Mouse (Mus musculus) midbrain, embryonic 12.5 days (tissue): ENCODE results near the gene Ppbp. TPM values are rescaled to one million over a fixed set of nuclear protein-coding genes. Genes with fewer than 3 reads are reported as not detected.
A peak's percentile ranks its signal among the peaks of the same experiment; 100 is the strongest.

Experiments
- ATAC-seq: fragments of 200-750 bp; cut with Nextera tagmentation; 2 replicates; pipeline ENCODE4 v1.8.0; 2017; ENCODE audit warnings: low read depth, moderate TSS enrichment, moderate library complexity; ENCODE audit not compliant: low FRiP score
- H3K27ac ChIP-seq: fragments of 300-500 bp; sonication (generic); replicated peaks from 2 replicates; pipeline ENCODE4 v1.5.1; 2016; ENCODE audit warnings: mild to moderate bottlenecking
- H3K27me3 ChIP-seq: fragments of 300-500 bp; sonication (generic); 2 replicates; pipeline ENCODE4 v1.6.1; 2016; ENCODE audit warnings: mild to moderate bottlenecking
- H3K36me3 ChIP-seq: fragments of 300-500 bp; sonication (generic); 2 replicates; pipeline ENCODE4 v1.6.1; 2016
- H3K4me1 ChIP-seq: fragments of 300-500 bp; sonication (generic); 2 replicates; pipeline ENCODE4 v1.6.1; 2016
- H3K4me2 ChIP-seq: fragments of 300-500 bp; sonication (generic); replicated peaks from 2 replicates; pipeline ENCODE4 v1.6.1; 2016; ENCODE audit warnings: mild to moderate bottlenecking, moderate library complexity
- H3K4me3 ChIP-seq: fragments of 300-500 bp; sonication (generic); 2 replicates; pipeline ENCODE4 v1.5.1; 2016; ENCODE audit warnings: mild to moderate bottlenecking
- H3K9ac ChIP-seq: fragments of 300-500 bp; sonication (generic); replicated peaks from 2 replicates; pipeline ENCODE4 v1.6.1; 2016; ENCODE audit warnings: mild to moderate bottlenecking, moderate library complexity
- H3K9me3 ChIP-seq: fragments of 300-500 bp; sonication (generic); 2 replicates; pipeline ENCODE4 v1.6.1; 2016; ENCODE audit warnings: mild to moderate bottlenecking
- WGBS: fragments of 180-500 bp; shearing (Covaris S2); methylation state at CpG from one replicate; pipeline ENCODE4 v1.1.7; 2016; 5-methylcytosine and 5-hydroxymethylcytosine counted together
- polyA plus RNA-seq: library from polyadenylated mRNA; unstranded; fragments of >200 nt; fragmentation: Nextera tagmentation; extraction: Ambion mirVana; gene quantifications from 2 replicates; pipeline ENCODE4 v1.2.1, GENCODE M21; 2016

The Ppbp gene
- polyA plus RNA-seq, result 6.3 and 6.6 TPM in 2 replicates

GRCm38 (mm10) chr5:90768218-90768617, at the start of gene Ppbp:
Gene Ppbp, plus strand, starts transcription at chr5:90768518.
- Histone ChIP-seq H3K27me3 (no peaks in the 10 kb centered on the region), H3K27ac (no peak within 1 kb of the TSS), H3K4me2 (no peak within 1 kb of the TSS), H3K9ac (no peak within 1 kb of the TSS), H3K9me3 (no peaks in the 10 kb centered on the region), H3K4me3 (no peak within 1 kb of the TSS), H3K4me1 (no peaks in the 10 kb centered on the region), H3K36me3 (no peaks in the 10 kb centered on the region)
- 78% methylated on average over 3 of the region's 3 CpGs for WGBS
- no peak for ATAC-seq

GRCm38 (mm10) chr5:90722656-90723055, 45.7 kb upstream of the Ppbp start:
- WGBS, result 91% methylated on average over 3 of the region's 3 CpGs
- no peak for ATAC-seq

DNA sequence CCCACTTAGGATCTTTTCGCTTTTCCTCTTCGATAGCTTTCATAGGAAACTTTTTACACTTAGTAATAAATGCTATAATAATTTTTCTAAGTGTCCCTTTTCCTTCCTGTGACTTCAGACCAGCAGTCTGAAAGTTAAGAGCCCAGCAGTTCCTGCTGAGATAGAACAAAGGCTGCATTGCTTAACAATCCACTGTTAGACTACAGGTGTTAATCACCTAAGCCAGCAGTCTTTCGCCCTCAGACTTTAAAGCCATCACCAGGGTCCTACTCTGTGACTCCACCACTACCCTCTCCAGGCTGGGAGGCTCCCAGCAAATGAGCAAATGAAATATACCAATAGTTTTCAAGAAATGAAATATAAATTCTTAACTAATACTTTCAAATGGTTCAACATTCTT, 40.1 kb upstream of the Ppbp start:
- Histone ChIP-seq H3K4me3 (no peak overlapping the region), H3K4me2 (no peak overlapping the region), H3K4me1 (no peaks in the 10 kb centered on the region), H3K27ac (no peak overlapping the region), H3K9me3 (no peaks in the 10 kb centered on the region), H3K36me3 (no peaks in the 10 kb centered on the region), H3K9ac (no peak overlapping the region), H3K27me3 (no peaks in the 10 kb centered on the region)
- no peak for ATAC-seq
- WGBS, result 79% methylated on average over 3 of the region's 3 CpGs

More at GRCm38 (mm10) chr5:90722656-90723055, 45.7 kb upstream of the Ppbp start:
- no peaks in the 10 kb centered on the region for H3K36me3 ChIP-seq
- H3K27ac ChIP-seq, result no peak overlapping the region
- no peak overlapping the region for H3K4me2 ChIP-seq
- no peaks in the 10 kb centered on the region for H3K27me3 ChIP-seq
- H3K4me1 ChIP-seq, result no peaks in the 10 kb centered on the region
- H3K9ac ChIP-seq, result no peak overlapping the region
- no peak overlapping the region for H3K4me3 ChIP-seq
- no peaks in the 10 kb centered on the region for H3K9me3 ChIP-seq

- no peak overlapping the region for H3K9ac ChIP-seq
- H3K36me3 ChIP-seq, result no peaks in the 10 kb centered on the region
- no peak overlapping the region for H3K4me3 ChIP-seq
- H3K4me2 ChIP-seq, result no peak overlapping the region
- 81% methylated on average over 4 of the region's 4 CpGs for WGBS
- ATAC-seq, result no peak
- H3K9me3 ChIP-seq, result no peaks in the 10 kb centered on the region
- no peaks in the 10 kb centered on the region for H3K4me1 ChIP-seq
- H3K27me3 ChIP-seq, result no peaks in the 10 kb centered on the region
- H3K27ac ChIP-seq, result no peak overlapping the region
Observed at GRCm38 (mm10) chr5:90731480-90731879, 36.8 kb upstream of the Ppbp start.

- no peak overlapping the region for H3K9ac ChIP-seq
- no peaks in the 10 kb centered on the region for H3K36me3 ChIP-seq
- no peaks in the 10 kb centered on the region for H3K27me3 ChIP-seq
- H3K9me3 ChIP-seq, result no peaks in the 10 kb centered on the region
- H3K27ac ChIP-seq, result no peak overlapping the region
- no peaks in the 10 kb centered on the region for H3K4me1 ChIP-seq
- WGBS, result 85% methylated on average over 4 of the region's 4 CpGs
- H3K4me3 ChIP-seq, result no peak overlapping the region
- H3K4me2 ChIP-seq, result no peak overlapping the region
- no peak for ATAC-seq
Observed at GRCm38 (mm10) chr5:90742029-90742428, 26.3 kb upstream of the Ppbp start.

DNA sequence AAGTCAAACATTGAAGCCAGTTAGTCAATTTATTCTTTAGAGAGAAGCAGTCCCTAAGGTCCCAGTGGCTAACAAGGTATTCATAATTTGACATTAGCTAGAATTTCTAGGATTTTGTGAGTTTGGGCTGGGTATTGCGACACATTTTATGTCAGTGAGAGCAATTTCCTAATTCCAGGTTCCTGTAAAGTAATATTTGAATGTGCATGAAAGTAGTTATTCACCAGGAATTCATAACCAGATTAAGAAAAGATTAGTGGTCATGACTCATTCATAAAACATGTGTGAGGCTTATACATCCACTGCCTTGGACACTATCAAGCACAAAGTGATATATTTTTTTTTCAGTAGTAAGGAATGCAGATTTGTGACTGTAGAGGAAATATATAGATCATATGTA, 14.4 kb upstream of the Ppbp start:
- no peak overlapping the region for H3K4me3 ChIP-seq
- H3K4me1 ChIP-seq, result peaks cover 18% of the 10 kb centered on the region
- ATAC-seq, result no peak
- H3K36me3 ChIP-seq, result no peaks in the 10 kb centered on the region
- H3K27me3 ChIP-seq, result peaks cover 16% of the 10 kb centered on the region
- no peaks in the 10 kb centered on the region for H3K9me3 ChIP-seq
- H3K4me2 ChIP-seq, result no peak overlapping the region
- H3K9ac ChIP-seq, result no peak overlapping the region
- no peak overlapping the region for H3K27ac ChIP-seq
- WGBS, result 91% methylated on average over 1 of the region's 1 CpGs

GRCm38 (mm10) chr5:90758020-90758605, 10.2 kb upstream of the Ppbp start:
- no peaks in the 10 kb centered on the region for H3K36me3 ChIP-seq
- no peak overlapping the region for H3K4me2 ChIP-seq
- peaks cover 28% of the 10 kb centered on the region for H3K27me3 ChIP-seq
- no peak overlapping the region for H3K4me3 ChIP-seq
- WGBS, result 41% methylated on average over 5 of the region's 5 CpGs
- H3K9me3 ChIP-seq, result no peaks in the 10 kb centered on the region
- ATAC-seq, result no peak
- H3K9ac ChIP-seq, result no peak overlapping the region
- H3K4me1 ChIP-seq, result peaks cover 26% of the 10 kb centered on the region
- no peak overlapping the region for H3K27ac ChIP-seq

DNA sequence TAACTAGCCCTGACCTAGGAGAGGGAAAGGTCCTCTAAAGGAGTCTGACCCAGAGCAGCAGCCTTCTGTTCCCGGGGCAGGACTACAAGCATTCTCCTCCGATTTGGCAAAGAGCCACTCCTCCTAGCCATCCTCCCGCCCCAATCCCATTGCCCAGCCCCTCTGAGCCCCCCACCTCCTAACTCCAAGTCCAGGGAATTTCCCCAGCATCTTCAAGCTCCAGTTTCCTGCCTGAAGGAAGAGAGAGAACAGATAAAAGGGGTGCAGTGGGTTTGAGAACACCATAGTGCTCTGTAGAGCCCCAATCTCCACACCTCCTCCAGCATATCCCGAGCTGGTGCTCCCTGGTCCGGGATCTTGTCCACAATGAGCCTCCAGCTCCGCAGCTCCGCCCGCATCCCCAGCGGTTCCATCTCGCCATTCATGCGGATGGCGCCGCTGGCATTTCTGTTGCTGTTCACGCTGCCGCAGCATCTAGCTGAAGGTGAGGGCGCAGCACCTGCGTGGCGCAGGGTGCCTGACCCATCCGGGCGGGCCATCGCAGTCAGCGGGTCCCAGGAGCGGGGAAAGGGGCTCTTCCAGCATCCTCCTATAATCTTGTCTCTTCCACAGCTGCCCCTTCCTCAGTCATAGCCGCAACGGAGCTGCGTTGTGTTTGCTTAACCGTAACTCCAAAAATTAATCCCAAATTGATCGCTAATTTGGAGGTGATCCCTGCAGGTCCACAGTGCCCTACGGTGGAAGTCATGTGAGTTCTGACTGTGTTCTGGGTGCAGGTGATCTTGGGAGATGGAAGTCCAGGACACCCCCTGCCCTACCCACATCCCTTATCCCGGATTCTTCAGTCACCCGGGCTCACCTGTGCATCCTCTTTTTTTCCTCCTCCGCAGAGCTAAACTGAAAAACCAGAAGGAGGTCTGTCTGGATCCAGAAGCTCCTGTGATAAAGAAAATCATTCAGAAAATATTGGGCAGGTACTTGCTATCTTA, 8.9 kb upstream of the Ppbp start, which contains the start of gene Cxcl5:
Gene Cxcl5, plus strand, starts transcription at position 284 of the 989 bp plus-strand sequence.
- peaks cover 26% of the 10 kb centered on the region for H3K4me1 ChIP-seq
- H3K27me3 ChIP-seq, result peaks cover 28% of the 10 kb centered on the region
- H3K9me3 ChIP-seq, result no peaks in the 10 kb centered on the region
- H3K4me3 ChIP-seq, result peak within 1 kb of the TSS; percentile 48
- H3K4me2 ChIP-seq, result peak within 1 kb of the TSS; percentile 83
- H3K36me3 ChIP-seq, result no peaks in the 10 kb centered on the region
- ATAC-seq, result peak; percentile 61
- WGBS, result 4% methylated on average over 32 of the region's 32 CpGs
- no peak within 1 kb of the TSS for H3K27ac ChIP-seq
- H3K9ac ChIP-seq, result peak within 1 kb of the TSS; percentile 41

DNA sequence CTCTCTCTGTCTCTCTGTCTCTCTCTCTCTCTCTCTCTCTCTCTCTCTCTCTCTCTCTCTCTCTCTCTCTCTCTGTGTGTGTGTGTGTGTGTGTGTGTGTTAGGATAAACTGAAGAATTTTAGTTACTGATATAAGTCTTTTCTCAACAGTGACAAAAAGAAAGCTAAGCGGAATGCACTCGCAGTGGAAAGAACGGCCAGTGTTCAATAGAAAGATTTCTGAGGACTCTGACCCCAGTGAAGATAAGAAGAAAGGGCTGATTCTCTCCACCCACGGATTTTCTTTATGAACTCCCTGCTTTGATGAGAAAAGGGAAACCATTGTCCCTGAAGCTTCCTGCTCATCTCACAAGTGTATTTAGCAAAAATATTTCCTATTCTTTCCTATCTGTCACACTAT, 8.0 kb upstream of the Ppbp start:
- Histone ChIP-seq H3K9ac (no peak overlapping the region), H3K27me3 (peaks cover 28% of the 10 kb centered on the region), H3K36me3 (no peaks in the 10 kb centered on the region), H3K4me1 (peaks cover 26% of the 10 kb centered on the region), H3K4me3 (no peak overlapping the region), H3K27ac (no peak overlapping the region), H3K9me3 (no peaks in the 10 kb centered on the region), H3K4me2 (no peak overlapping the region)
- WGBS, result 44% methylated on average over 4 of the region's 4 CpGs
- no peak for ATAC-seq

DNA sequence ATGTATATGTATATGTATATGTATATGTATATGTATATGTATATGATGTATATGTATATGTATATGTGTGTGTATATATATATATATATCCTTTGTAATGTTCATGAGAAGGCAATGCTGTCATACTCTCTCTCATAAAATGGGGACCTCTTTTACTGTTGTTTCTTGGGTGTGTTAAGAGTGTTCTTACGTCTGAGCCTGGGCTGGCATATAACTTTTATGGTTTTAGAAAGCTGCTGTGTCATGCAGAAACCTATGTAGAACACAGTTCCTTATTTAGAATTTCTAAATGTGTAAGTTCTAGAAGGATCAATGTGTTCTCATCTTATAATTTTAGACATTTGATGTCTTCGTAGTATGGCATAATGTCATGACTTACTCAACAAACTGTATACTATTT, 7.5 kb upstream of the Ppbp start:
- H3K36me3 ChIP-seq, result no peaks in the 10 kb centered on the region
- no peak overlapping the region for H3K4me3 ChIP-seq
- no peak overlapping the region for H3K27ac ChIP-seq
- H3K27me3 ChIP-seq, result peaks cover 28% of the 10 kb centered on the region
- no peaks in the 10 kb centered on the region for H3K9me3 ChIP-seq
- H3K4me1 ChIP-seq, result peaks cover 26% of the 10 kb centered on the region
- no peak overlapping the region for H3K4me2 ChIP-seq
- ATAC-seq, result no peak
- no peak overlapping the region for H3K9ac ChIP-seq
- 94% methylated on average over 2 of the region's 2 CpGs for WGBS

DNA sequence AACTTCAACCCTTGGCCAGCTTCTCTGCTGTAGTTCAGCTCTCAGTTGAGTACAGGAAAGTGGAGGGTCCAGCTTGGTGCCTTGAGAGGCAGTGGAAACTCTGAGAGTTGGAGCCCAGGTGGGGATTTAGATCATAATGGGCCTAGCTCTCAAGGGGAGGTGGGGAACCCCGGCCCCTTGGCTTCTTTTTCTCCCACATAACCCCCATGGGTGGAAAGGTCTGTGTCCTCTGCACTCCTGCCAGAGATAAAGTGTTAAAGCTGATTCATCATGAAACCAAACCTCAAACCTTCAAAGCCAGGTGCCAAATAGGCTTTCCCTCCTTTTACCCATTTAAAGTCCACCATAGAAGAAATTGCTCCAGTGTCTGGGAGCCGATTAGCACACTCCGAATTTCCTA, 6.5 kb upstream of the Ppbp start:
- no peak overlapping the region for H3K27ac ChIP-seq
- H3K4me3 ChIP-seq, result no peak overlapping the region
- no peak for ATAC-seq
- no peak overlapping the region for H3K4me2 ChIP-seq
- no peaks in the 10 kb centered on the region for H3K9me3 ChIP-seq
- peaks cover 22% of the 10 kb centered on the region for H3K4me1 ChIP-seq
- H3K36me3 ChIP-seq, result no peaks in the 10 kb centered on the region
- H3K27me3 ChIP-seq, result peaks cover 28% of the 10 kb centered on the region
- 95% methylated on average over 3 of the region's 3 CpGs for WGBS
- no peak overlapping the region for H3K9ac ChIP-seq

- H3K27ac ChIP-seq, result no peak overlapping the region
- peaks cover 6% of the 10 kb centered on the region for H3K4me1 ChIP-seq
- H3K4me3 ChIP-seq, result no peak overlapping the region
- no peak overlapping the region for H3K9ac ChIP-seq
- no peak for ATAC-seq
- H3K4me2 ChIP-seq, result no peak overlapping the region
- H3K36me3 ChIP-seq, result no peaks in the 10 kb centered on the region
- peaks cover 10% of the 10 kb centered on the region for H3K27me3 ChIP-seq
- WGBS, result 79% methylated on average over 12 of the region's 12 CpGs
- H3K9me3 ChIP-seq, result no peaks in the 10 kb centered on the region
Observed at GRCm38 (mm10) chr5:90763912-90764665, 4.2 kb upstream of the Ppbp start.
